In the genomic region with DNA sequence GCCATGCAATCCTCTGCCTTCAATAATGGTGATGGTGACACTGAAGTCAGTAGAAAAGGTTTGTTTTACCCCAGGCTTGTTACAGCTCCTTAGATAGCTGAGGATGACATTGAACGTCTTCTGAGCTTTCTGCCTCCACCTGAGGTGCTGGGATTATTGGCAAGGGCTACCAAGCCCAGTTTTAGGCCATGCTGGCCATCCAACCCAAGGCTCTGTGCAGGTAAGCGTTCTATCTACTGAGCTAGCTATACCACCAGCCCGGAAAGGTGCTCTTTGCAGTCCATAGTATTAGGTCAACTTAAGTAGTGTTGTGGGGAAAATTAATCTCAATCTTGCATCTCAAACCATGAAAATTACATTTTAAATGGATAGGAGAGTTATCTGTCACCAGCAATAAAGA, we compare ENCODE assay signal across 24 mouse cellular contexts.
"Had no signal": no experiment of that assay in that cellular context is flagged by ENCODE, and none has a peak within 500 bp of the region (broad histone marks: within the 10 kb centered on the region; RNA-seq: fewer than 3 reads in every experiment).

No protein-coding gene starts in this region.

- H3K4me2 ChIP-seq: heart, embryonic 11.5 days; heart, embryonic 13.5 days; heart, embryonic 15.5 days; hindbrain, embryonic 12.5 days; hindbrain, embryonic 14.5 days; limb, embryonic 12.5 days had no signal

- H3K9me3 ChIP-seq: heart, embryonic 13.5 days; heart, embryonic 15.5 days; hindbrain, embryonic 10.5 days; hindbrain, embryonic 12.5 days; intestine, embryonic 15.5 days; limb, embryonic 10.5 days; limb, embryonic 12.5 days; liver, embryonic 12.5 days had no signal

- H3K4me3 ChIP-seq: heart, adult 2 months; heart, embryonic 13.5 days; hindbrain, embryonic 10.5 days; hindbrain, embryonic 12.5 days; intestine, embryonic 15.5 days; layer of hippocampus, adult 2 months; left cerebral cortex, adult 2 months; limb, embryonic 10.5 days; limb, embryonic 12.5 days; liver, embryonic 12.5 days had no signal

- ATAC-seq: hindbrain, embryonic 16.5 days; inflammation-experienced regulatory T-cells, adult 6 months; intestine, embryonic 15.5 days; intestine, postnatal 0 days; liver, embryonic 12.5 days had no signal

- DNase-seq: gastrocnemius, postnatal 10 days; gastrocnemius, postnatal 25 days; heart, adult 2 months; heart, postnatal 4 days; kidney, adult 18-20 months; kidney, adult 8-10 months; kidney, postnatal 10 days; kidney, postnatal 25 days; kidney, postnatal 4 days had no signal

- H3K36me3 ChIP-seq: heart, embryonic 13.5 days; heart, embryonic 15.5 days; hindbrain, embryonic 10.5 days; hindbrain, embryonic 12.5 days; intestine, embryonic 15.5 days; limb, embryonic 10.5 days; limb, embryonic 12.5 days; liver, embryonic 12.5 days had no signal

- H3K27ac ChIP-seq: heart, adult 2 months; heart, embryonic 13.5 days; heart, embryonic 15.5 days; hindbrain, embryonic 10.5 days; hindbrain, embryonic 12.5 days; hindbrain, embryonic 14.5 days; intestine, embryonic 15.5 days; layer of hippocampus, adult 2 months; left cerebral cortex, adult 2 months; limb, embryonic 10.5 days; limb, embryonic 12.5 days had no signal

- H3K27me3 ChIP-seq: heart, embryonic 13.5 days; heart, embryonic 15.5 days; hindbrain, embryonic 12.5 days; intestine, embryonic 15.5 days; limb, embryonic 12.5 days; liver, embryonic 12.5 days had no signal

- H3K9ac ChIP-seq: heart, embryonic 13.5 days; heart, embryonic 15.5 days; hindbrain, embryonic 12.5 days; hindbrain, embryonic 14.5 days; intestine, embryonic 15.5 days; limb, embryonic 12.5 days; liver, embryonic 12.5 days had no signal
